Mouse (Mus musculus): ENCODE measurements around the gene Ahctf1.
A peak's percentile ranks its signal among the peaks of the same experiment; 100 is the strongest.
"Not testable (repeated sequence)": the region's sequence is repeated elsewhere in the genome, so short reads cannot be mapped to it uniquely, and the experiment has no call there.

Gene Ahctf1

DNA sequence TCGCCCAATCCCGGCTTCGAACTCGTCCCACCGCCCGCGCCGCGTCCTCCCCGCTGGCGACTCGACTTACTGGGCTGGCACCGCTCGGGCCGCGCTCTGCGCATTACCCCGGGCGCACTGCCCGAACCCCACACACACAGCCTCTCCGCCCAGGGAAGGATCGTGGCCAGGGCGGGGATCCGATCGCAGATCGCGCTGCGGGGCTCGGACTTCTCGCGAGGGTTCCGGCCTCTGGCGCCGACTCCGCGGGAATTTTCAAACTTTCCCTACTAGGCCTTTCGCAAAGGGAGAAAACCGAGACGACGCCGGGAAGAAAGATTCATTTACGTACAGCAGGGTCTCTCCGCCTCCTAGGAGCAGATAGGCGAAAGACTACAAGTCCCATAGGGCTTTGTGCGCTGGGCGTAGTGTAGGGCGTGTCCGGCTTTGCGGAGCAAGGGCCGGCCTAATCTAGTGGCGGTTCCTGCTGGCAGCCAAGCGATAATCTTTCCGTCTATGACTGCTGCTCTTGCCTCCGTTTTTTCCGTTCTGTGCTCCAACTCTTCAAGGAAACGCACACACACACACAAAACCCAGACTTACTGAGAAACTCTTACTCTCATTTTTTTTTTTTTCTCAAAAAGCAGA lies at the start of gene Ahctf1:
Gene Ahctf1, minus strand, starts transcription at position 168 of the 627 bp plus-strand sequence.
- DNase-seq (ENCODE audit: low spot score in 2 of 2) = peak; percentile 93 to 98

DNA sequence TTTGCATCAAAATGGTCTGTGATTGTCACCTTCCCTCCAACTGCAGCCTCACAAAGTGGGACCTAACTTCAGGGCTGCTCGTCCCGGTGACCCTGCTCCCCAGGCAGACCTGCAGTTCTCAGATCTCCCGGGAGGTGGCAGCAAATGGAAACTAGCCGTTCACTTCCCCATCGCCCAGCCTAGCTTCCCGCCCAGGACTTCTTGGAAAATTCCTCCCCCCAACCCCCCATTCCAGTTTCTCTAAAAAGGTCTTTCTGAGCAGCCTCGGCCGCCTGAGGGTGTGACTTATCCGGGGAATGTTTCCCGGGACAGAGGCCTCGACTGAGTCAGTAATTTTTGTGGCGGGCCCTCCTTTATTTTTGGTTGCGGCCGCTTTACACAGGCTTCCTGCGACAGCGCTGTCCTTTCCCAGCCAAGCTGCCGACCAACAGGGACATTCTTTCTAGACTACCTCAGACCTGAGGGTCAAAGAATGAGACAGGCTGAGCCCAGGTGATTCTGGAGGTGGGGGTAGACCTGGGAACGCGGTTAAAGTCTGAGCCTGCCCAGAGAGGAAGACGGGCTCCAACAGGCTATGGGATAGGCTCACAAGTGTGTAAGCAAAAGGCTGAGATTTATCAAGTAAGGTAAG lies 44.4 kb upstream of the Ahctf1 start:
- peak; percentile 82 to 95 for DNase-seq (ENCODE audit: low spot score in 2 of 2)

DNA sequence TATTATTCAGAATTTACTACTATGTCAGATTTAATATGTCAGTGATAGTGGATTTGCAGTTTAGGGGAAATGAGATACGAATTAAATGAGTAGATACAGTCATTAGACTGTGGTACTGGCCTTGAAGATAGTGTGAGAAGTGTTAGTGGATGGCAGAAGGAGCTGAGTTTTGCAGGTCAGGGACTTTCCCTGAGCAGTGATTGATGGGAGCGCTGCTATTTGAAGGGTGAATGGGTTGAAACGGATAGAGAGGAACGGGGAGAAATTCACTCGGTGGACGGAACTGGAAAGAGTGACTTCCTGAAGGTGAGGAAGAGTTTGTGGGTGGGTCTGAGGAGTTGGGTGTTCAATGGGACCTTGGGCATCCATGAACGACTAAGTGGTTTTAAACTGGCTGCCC lies 43.7 kb upstream of the Ahctf1 start:
- no peak for DNase-seq (ENCODE audit: low spot score in 2 of 2)

DNA sequence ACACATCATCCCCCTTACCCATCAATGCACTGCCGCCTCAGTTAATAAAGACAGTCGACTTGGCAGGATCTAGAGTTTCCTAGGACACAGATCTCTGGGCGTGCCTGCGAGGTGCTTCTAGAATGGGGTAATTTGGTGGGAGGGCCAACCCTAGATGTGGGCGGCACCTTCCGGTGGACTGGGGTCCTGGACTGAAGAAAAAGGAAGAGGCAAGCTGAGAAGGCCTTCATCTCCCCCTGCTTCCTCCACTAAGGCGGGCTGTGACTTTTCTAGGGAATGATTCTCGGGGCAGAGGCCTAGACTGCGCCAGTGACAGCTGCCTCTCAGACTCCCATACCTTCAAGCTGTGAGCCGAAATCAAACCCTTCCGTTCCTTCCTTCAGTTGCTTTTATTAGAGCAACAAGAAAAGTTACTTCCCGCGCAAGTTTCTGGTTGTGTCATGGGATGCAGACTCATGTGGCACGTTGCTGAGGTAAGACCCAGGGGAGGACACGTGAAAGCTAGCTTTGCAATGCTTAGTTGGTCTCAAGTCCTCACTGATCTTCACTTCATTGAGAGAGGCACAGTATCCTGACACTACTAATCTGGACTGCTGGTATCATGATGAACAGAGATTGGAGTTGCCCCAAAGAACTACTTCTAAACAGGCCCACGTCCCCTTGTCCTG lies 42.5 kb upstream of the Ahctf1 start:
- no peak for DNase-seq (ENCODE audit: low spot score in 2 of 2)

DNA sequence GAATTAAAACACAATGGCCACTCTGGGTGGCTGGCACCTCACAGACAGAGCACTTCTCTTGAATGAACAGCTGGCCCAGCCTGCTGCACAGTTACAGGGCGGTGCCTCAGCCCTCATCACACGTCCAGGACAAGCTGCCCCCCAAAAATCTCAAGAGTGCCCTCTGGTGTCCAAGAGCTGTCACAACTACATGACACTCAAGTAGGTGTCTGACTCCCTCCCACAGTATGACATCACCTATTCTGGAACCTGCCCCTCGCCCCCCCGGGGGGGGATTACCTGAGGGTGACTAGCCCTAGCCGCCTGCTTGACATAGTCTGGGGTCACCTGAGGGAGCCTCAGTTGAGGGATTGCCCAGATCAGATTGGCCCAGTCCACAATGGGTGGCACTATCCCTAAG lies 41.4 kb upstream of the Ahctf1 start:
- DNase-seq (ENCODE audit: low spot score in 2 of 2) = peak; percentile 82 to 92

DNA sequence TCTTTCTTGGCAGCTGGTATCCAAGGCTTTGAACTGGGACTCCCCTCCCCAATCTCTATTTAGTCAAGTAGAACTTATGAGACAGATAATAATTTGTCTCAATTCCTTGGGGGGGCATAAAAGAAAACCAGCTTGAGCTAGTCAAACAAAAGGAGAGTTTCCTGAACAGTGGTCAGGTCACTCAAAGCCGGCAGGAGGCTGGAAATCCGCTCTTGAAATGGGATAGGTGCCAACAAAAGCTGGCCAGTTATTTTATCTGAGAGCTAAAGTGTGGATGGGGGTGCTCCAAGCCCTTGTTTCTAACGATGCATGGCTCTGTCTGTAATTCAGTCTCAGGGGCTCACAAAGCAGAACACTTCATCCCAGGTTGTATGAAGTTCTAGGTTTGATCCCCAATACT lies 40.5 kb upstream of the Ahctf1 start:
- DNase-seq (ENCODE audit: low spot score in 2 of 2) = no peak

DNA sequence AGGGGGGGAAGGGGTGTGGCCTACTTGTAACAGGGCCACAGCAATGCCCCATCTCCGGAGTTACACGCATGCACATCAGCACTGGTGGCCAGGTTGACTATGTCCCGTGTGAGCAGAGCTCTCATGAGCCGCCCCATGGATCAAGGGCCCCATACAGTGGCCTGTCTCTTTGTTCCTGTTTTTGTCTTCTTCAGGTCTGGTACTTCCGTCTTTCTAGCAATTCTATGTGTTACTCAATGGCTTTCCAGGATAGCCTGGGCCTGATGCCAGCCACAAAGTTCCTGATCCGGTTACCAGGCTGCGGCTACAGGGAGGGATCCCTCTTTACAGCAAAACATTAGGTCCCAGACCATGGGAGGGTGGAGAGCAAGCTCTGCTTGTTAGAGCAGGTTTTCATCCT lies 39.1 kb upstream of the Ahctf1 start:
- peak; percentile 32 to 66 for DNase-seq (ENCODE audit: low spot score in 2 of 2)

DNA sequence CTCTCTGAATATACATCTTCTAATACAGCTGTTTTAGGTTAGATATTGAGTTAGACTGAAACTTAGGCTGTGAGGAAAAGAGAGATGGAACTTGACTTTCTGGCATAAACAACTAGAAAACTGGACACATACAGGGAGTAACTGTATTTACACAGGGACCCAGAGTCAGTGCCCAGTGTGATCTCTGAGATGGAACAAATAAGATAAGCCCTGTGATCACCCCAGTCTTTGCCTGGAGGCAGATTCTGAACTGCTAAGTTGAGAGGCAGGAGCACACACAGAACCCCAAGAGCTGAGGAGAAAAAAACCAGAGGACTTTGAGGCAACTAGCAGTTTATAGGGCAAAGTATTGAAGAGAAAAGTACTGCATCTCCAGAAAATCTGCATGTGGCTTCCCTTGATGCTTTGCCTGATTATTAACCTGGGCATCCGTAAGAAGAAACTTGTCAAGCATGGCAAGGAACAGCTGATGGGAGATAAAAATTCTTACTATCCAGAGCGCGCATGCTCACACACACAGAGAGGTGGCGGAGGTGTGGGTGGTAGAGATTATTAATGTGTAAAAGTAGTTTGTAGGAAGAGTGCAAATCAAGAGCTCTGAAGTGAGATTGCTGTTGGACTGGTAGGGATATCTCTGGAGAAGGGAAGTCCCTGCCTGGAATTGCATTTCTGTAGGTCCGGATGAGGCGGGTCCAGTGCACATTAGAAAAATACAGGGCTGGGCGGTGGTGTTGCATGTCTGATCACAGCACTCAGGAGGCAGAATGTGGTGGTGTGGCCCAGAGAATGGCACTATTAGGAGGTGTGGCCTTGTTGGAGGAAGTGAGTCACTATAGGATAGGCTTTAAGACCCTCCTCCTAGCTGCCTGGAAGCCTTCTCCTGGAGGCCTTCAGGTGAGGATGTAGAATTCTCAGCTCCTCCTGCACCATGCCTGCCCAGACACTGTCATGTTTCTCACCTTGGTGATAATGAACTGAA lies 33.2 kb upstream of the Ahctf1 start:
- no peak for DNase-seq (ENCODE audit: low spot score in 2 of 2)

DNA sequence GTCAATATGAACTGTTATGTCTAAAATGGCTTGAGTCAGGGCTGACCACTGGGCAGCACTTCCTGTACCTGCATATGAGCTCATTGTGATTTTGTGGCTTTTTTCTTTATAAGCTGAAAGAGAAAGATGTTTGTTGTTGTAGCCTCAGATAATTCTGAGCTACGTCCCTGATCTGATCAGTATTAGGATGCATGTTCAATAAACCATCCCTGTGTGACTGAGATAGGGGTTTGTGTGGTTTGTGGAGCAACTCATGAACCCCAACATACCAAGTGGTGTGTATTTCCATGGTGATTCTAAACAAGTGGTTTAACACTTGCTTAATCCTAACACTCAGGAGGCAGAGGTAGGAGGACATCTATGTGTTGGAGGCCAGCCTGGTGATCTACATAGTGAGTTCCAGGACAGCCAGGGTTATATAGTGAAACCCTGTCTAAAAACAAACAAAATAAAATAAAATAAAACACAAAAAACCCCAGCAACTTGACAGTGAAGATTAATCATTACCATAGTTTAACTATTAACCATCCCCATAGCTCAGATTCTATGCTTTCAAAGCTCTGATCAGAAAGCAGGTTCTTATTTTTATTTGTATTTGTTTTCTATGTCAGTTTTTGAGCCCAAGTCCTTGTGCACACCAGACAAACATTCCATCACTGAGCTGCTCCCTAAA lies 32.4 kb upstream of the Ahctf1 start:
- DNase-seq (ENCODE audit: low spot score in 2 of 2) = no peak

DNA sequence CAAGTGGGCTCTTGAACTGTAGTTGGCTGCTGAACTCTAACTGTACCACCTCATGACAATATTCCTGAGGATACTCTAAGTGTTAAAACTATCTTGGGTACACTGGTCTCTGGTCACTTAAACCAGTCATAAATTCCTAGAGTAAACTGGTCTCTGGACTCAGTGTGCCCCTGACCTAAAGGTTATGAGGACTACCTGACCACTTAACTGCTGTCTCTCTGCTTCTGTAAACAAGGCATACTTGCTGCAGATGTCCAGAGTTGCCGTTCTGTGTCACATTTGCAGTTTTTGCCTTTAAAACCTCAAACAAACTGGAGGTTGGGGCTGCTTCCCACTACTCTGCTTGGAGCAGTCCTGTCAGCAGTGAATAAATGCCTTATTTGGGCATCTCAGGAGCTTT lies 30.1 kb upstream of the Ahctf1 start:
- DNase-seq (ENCODE audit: low spot score in 2 of 2) = no peak

DNA sequence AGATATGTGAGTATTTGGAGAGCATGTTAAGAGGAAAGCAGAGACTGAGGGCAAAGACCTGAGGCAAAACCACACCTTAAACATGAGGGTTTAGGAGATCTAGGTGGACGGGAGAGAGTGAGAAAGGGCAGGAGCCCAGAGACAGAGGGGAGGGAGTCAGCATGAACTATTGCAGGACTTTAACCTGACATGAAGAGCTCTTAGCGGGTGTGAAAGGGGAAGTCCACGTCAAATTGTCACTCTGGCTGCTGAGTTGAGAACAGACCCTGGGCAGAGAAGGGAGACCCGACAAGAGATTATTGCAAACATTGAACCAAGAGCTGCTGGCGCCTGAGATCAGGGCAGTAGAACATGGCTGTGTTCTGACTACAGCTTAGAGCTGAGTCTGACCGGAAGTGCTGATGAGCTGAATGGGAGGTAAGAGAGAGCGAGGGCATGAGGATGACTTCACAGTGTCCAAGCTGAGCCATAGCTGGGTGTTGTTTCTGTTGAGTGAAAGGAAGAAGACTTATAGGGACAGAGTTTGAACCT lies 29.3 kb upstream of the Ahctf1 start:
- DNase-seq (ENCODE audit: low spot score in 2 of 2) = no peak

DNA sequence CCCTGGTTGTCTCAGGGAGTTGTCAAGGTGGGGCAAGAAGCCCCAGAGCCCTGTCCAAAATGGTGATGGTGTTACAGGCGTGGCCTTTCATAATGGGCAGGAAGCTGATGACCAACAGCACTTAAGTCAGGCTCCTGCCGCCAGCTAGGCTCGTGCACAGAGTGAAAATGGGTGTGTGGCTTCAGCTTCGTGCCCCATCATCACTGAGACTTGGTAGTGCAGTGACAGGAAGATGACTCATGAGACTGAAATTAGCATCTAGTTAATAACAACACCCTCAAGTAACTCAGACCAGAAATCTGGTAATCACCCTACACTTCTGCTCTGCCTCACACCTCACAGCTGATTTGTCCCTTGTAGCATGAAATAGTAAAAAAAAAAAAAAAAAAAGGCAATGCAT lies 25.4 kb upstream of the Ahctf1 start:
- DNase-seq (ENCODE audit: low spot score in 2 of 2) = no peak

DNA sequence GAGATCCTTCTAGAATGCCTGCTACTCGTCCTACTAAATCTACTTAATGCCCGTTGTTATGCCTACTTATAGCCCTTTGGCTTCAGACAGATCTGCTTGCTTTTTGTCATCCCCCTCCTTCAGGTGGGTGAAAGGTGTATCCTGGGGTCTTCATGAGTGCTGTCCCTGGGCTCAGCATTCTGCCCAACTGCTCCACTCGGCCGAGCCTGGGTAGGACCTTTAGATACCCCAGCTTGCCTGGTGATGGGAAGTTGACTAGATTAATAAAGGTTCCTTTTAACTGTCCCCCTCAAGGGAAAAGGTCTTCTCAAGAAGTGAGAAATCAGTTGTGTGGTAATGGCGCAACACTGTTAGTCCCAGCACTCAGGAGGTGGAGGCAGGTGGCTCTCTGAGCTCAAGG lies 24.6 kb upstream of the Ahctf1 start:
- DNase-seq (ENCODE audit: low spot score in 2 of 2) = no peak

DNA sequence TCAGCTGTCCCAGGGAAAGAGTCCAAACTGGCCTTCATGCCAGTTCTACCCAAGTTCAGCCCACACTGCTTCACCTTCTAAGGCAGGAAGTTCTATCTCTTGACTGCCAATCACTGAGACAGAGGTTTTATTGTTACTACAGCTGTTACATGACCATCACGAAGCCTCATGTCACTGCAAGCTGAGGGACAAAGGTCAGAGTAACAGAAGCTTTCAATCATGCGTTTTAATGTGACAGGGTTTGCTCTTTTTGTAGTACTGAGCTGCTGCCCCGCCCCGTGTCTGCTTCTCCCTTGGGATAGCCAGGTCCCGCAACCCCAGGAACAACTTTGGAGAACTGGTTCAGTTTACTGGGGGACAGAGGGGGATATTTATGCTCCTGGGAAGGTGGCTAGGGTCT lies 21.1 kb upstream of the Ahctf1 start:
- no peak for DNase-seq (ENCODE audit: low spot score in 2 of 2)

DNA sequence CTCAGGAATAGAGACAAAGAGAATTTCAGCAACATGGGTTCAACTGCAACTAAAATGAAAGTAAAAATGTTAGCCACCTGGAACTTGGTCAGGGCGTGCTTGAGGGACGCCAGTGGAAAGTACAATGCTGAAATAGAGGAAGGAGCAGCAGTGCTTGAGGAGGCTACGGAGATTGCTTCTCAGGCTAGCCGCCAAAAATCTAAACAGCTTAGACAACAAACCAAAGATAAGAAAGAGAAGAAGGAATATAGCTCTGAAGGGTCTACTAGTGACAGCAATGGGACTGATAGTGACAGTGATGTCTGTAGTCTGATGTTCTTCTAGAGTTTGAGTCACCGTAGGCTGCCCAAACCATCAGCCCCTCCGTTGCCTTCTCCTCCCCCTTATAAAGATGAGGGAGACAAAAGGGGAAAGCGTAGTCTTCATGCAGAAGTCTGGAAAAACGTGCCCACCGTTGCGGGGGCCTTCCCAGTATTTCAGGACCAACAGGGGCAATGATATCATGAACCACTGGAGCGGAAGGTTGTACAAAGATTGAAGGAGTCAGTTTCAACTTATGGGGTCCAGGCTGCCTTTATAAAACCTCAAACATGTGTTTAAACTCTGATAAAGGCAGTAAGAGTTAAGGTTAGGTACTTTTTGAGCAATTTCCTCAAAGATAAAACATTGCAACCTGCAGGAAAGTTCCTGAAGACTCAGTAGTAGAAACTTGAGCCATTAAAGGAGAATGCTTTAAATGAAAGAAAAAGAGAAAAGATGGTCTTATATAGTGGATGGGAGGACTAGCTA lies 15.2 kb upstream of the Ahctf1 start:
- not testable (repeated sequence) for DNase-seq (ENCODE audit: low spot score in 2 of 2)

DNA sequence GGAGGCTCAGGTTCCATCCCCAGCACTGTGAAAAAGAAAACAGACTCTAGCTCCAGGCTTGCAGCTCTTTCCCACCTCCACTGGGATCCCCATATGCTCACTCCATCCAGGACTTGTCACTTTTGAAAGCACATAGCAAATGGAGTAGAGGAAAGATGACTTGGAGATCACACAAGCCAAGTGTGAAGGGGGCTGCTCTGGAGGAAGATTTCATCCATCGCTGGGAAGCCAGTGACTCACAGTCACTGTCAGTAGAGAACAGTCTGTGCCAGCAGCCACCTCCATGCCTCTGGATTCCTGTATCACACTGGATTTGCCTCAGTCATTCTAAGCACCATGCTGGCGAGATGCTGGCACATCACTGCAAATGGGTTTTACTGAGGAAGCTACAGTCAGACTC lies 11.1 kb upstream of the Ahctf1 start:
- no peak for DNase-seq (ENCODE audit: low spot score in 2 of 2)

DNA sequence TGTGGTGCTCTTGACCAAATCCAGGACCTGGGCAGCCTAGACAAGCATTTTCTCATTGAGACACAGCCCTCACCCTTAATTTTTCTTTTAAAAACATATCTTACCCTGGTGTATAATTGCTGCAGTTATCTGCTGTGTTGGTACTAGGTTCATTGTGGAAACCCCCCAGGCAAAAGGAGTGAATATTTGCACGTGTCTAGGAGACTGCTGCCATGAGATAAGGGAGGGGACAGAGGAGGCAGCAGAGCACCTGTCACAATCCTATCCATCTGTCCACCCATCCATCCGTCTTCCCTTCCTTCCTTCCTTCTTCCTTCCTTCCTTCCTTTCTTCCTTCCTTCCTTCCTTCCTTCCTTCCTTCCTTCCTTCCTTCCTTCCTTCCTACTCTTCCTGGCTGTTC lies 9.9 kb upstream of the Ahctf1 start:
- no peak for DNase-seq (ENCODE audit: low spot score in 2 of 2)

DNA sequence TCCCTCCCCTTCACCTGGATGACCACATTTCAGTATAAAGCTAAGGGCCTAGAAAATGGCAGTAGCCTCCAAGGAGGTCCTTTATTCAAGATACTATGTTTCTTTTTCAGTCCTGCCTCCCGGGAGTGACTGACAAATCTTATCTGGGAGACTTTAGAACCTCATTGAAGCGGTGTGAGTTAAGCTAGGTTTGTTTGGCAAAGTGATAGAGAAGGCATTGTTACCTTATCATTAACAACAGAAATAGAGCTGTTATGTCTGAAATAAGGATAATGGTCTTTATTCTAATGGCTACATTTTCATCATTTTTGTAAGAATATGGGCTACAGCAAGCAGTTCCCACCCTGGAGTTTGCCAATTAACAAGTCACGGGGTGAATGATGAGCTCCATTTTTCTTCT lies 4.8 kb upstream of the Ahctf1 start:
- DNase-seq (ENCODE audit: low spot score in 2 of 2) = no peak

DNA sequence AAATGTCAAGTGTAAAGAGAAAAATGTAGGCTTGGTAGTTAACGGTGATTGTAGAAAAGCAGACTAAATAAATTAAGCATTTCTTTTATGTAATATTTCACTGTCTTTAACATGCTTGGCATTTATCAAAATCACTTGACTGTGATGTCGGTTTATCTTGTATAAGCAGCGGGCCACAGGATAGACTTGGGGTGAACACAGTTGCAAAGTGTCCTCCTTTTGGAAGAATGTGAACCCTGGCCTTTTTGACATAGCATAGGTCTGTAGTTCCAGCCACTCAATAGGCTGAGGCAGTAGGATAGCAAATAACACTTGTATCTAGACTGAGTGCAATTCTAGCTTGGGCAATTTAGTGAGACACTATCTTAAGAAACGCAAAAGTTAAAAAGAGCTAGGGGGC lies 4.0 kb upstream of the Ahctf1 start:
- DNase-seq (ENCODE audit: low spot score in 2 of 2) = no peak

DNA sequence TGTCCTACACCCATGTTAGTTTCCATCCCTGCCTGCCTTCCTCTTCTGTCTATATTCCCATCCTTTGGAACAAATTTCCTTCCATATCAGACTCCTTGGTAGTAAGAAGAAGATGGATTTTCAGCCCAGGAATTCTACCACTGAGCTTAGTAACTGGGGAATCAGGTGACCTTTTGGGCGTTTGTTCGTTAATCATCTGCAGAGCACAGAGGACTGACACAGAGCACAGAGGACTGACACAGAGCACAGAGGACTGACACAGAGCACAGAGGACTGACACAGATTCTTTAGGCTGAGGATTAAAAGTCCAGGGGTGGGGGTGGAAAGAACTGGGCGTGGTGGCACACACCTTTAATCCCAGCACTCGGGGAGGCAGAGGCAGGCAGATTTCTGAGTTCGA lies 2.3 kb upstream of the Ahctf1 start:
- no peak for DNase-seq (ENCODE audit: low spot score in 2 of 2)

All from spleen, postnatal 4 days (tissue).